Mouse (Mus musculus): ENCODE results near the gene Prodh2. TPM values are rescaled to one million over a fixed set of nuclear protein-coding genes. Genes with fewer than 3 reads are reported as not detected.
"Not testable (repeated sequence)": the region's sequence is repeated elsewhere in the genome, so short reads cannot be mapped to it uniquely, and the experiment has no call there.

The Prodh2 gene
- polyA plus RNA-seq, 1 experiment, result 218 TPM

GRCm38 (mm10) chr7:30490251-30490956 lies 3.0 kb upstream of the Prodh2 start:
- DNase-seq, result peak; percentile 34
- Histone ChIP-seq H3K27ac (ENCODE audit: insufficient read depth, low read depth, low read length) (no peak overlapping the region), H3K36me3 (ENCODE audit: control insufficient read depth, insufficient read depth, low read length) (no peaks in the 10 kb centered on the region), H3K4me3 (ENCODE audit: insufficient read depth, low read depth, low read length) (no peak overlapping the region), H3K27me3 (replicated peaks; ENCODE audit: control insufficient read depth, insufficient read depth, low read length) (no peaks in the 10 kb centered on the region), H3K4me1 (ENCODE audit: control insufficient read depth, insufficient read depth, low read length) (no peaks in the 10 kb centered on the region)
- TF ChIP-seq POLR2A (IDR thresholded peaks at IDR 0.05; ENCODE audit: low read depth, low read length), result no peak
- peak; percentile 64 for TF ChIP-seq CTCF (conservative IDR thresholded peaks at IDR 0.05; ENCODE audit: insufficient read depth, insufficient read length, low read depth, low read length)
- WGBS, result 30% methylated on average over 16 of the region's 16 CpGs

GRCm38 (mm10) chr7:30490957-30491307 lies 2.5 kb upstream of the Prodh2 start:
- H3K27me3 ChIP-seq (replicated peaks; ENCODE audit: control insufficient read depth, insufficient read depth, low read length), result no peaks in the 10 kb centered on the region
- H3K4me3 ChIP-seq (ENCODE audit: insufficient read depth, low read depth, low read length), result no peak overlapping the region
- no peaks in the 10 kb centered on the region for H3K36me3 ChIP-seq (ENCODE audit: control insufficient read depth, insufficient read depth, low read length)
- WGBS, result 19% methylated on average over 6 of the region's 6 CpGs
- TF ChIP-seq CTCF (conservative IDR thresholded peaks at IDR 0.05; ENCODE audit: insufficient read depth, insufficient read length, low read depth, low read length) (no peak), POLR2A (IDR thresholded peaks at IDR 0.05; ENCODE audit: low read depth, low read length) (no peak)
- H3K27ac ChIP-seq (ENCODE audit: insufficient read depth, low read depth, low read length), result no peak overlapping the region
- DNase-seq, result no peak
- no peaks in the 10 kb centered on the region for H3K4me1 ChIP-seq (ENCODE audit: control insufficient read depth, insufficient read depth, low read length)

- Histone ChIP-seq H3K36me3 (ENCODE audit: control insufficient read depth, insufficient read depth, low read length) (no peaks in the 10 kb centered on the region), H3K4me3 (ENCODE audit: insufficient read depth, low read depth, low read length) (no peak overlapping the region), H3K27me3 (replicated peaks; ENCODE audit: control insufficient read depth, insufficient read depth, low read length) (no peaks in the 10 kb centered on the region), H3K4me1 (ENCODE audit: control insufficient read depth, insufficient read depth, low read length) (no peaks in the 10 kb centered on the region), H3K27ac (ENCODE audit: insufficient read depth, low read depth, low read length) (peak overlapping the region; percentile 53; the same call in 1 of the 2 replicates)
- peak; percentile 87 for DNase-seq
- TF ChIP-seq CTCF (conservative IDR thresholded peaks at IDR 0.05; ENCODE audit: insufficient read depth, insufficient read length, low read depth, low read length), result peak; percentile 85
- TF ChIP-seq POLR2A (IDR thresholded peaks at IDR 0.05; ENCODE audit: low read depth, low read length), result no peak
- WGBS, result 12% methylated on average over 4 of the region's 4 CpGs
Measured at GRCm38 (mm10) chr7:30492765-30493164, 657 bp upstream of the Prodh2 start.

GRCm38 (mm10) chr7:30495506-30496042 lies 2.2 kb downstream of the Prodh2 start:
- peak; percentile 54 for DNase-seq
- H3K27me3 ChIP-seq (replicated peaks; ENCODE audit: control insufficient read depth, insufficient read depth, low read length); H3K4me3 ChIP-seq (ENCODE audit: insufficient read depth, low read depth, low read length); H3K27ac ChIP-seq (ENCODE audit: insufficient read depth, low read depth, low read length); H3K4me1 ChIP-seq (ENCODE audit: control insufficient read depth, insufficient read depth, low read length); H3K36me3 ChIP-seq (ENCODE audit: control insufficient read depth, insufficient read depth, low read length): not testable (repeated sequence)
- 27% methylated on average over 5 of the region's 5 CpGs for WGBS

GRCm38 (mm10) chr7:30501159-30501558 lies 7.7 kb downstream of the Prodh2 start:
- not testable (repeated sequence) for H3K27me3 ChIP-seq (replicated peaks; ENCODE audit: control insufficient read depth, insufficient read depth, low read length); H3K27ac ChIP-seq (ENCODE audit: insufficient read depth, low read depth, low read length); H3K36me3 ChIP-seq (ENCODE audit: control insufficient read depth, insufficient read depth, low read length); H3K4me3 ChIP-seq (ENCODE audit: insufficient read depth, low read depth, low read length); H3K4me1 ChIP-seq (ENCODE audit: control insufficient read depth, insufficient read depth, low read length)
- DNase-seq, result peak; percentile 14
- TF ChIP-seq CTCF (conservative IDR thresholded peaks at IDR 0.05; ENCODE audit: insufficient read depth, insufficient read length, low read depth, low read length), result 0 out of 2 replicates have a peak, but pooled peaks have one; percentile 19
- WGBS, result 75% methylated on average over 5 of the region's 5 CpGs

- H3K27me3 ChIP-seq (replicated peaks; ENCODE audit: control insufficient read depth, insufficient read depth, low read length), result no peaks in the 10 kb centered on the region
Measured at GRCm38 (mm10) chr7:30508061-30508460, 14.6 kb downstream of the Prodh2 start.

GRCm38 (mm10) chr7:30515003-30515760 lies 21.8 kb downstream of the Prodh2 start:
- 59% methylated on average over 24 of the region's 24 CpGs for WGBS
- TF ChIP-seq CTCF (conservative IDR thresholded peaks at IDR 0.05; ENCODE audit: insufficient read depth, insufficient read length, low read depth, low read length) (no peak), POLR2A (IDR thresholded peaks at IDR 0.05; ENCODE audit: low read depth, low read length) (no peak)
- peak; percentile 23 for DNase-seq

More at GRCm38 (mm10) chr7:30508061-30508460, 14.6 kb downstream of the Prodh2 start:
- Histone ChIP-seq H3K27ac (ENCODE audit: insufficient read depth, low read depth, low read length) (no peak overlapping the region), H3K36me3 (ENCODE audit: control insufficient read depth, insufficient read depth, low read length) (no peaks in the 10 kb centered on the region), H3K4me1 (ENCODE audit: control insufficient read depth, insufficient read depth, low read length) (no peaks in the 10 kb centered on the region), H3K4me3 (ENCODE audit: insufficient read depth, low read depth, low read length) (no peak overlapping the region)
- 58% methylated on average over 4 of the region's 4 CpGs for WGBS
- TF ChIP-seq CTCF (conservative IDR thresholded peaks at IDR 0.05; ENCODE audit: insufficient read depth, insufficient read length, low read depth, low read length) (no peak), POLR2A (IDR thresholded peaks at IDR 0.05; ENCODE audit: low read depth, low read length) (no peak)
- no peak for DNase-seq

More at GRCm38 (mm10) chr7:30515003-30515760, 21.8 kb downstream of the Prodh2 start:
- H3K27me3 ChIP-seq (replicated peaks; ENCODE audit: control insufficient read depth, insufficient read depth, low read length), result no peaks in the 10 kb centered on the region
- no peaks in the 10 kb centered on the region for H3K36me3 ChIP-seq (ENCODE audit: control insufficient read depth, insufficient read depth, low read length)
- H3K27ac ChIP-seq (ENCODE audit: insufficient read depth, low read depth, low read length), result no peak overlapping the region
- H3K4me3 ChIP-seq (ENCODE audit: insufficient read depth, low read depth, low read length), result no peak overlapping the region
- no peaks in the 10 kb centered on the region for H3K4me1 ChIP-seq (ENCODE audit: control insufficient read depth, insufficient read depth, low read length)
